Mouse (Mus musculus) right cerebral cortex, postnatal 36 days (tissue): ENCODE data around the gene Pigr.

Experiments
- DNase-seq, 2 experiments: peaks; one replicate each; pipeline ENCODE4 v3.0.0; 2022; ENCODE audit warnings: low spot score in 2 of 2, mixed read lengths in 1 of 2

The Pigr gene

GRCm38 (mm10) chr1:130829906-130830830, 3.7 kb downstream of the Pigr start:
- DNase-seq = no peak

GRCm38 (mm10) chr1:130832230-130833149, 6.0 kb downstream of the Pigr start:
- no peak for DNase-seq

- no peak for DNase-seq
These were observed 8.9 kb downstream of the Pigr start for GRCm38 (mm10) chr1:130835161-130835936.

GRCm38 (mm10) chr1:130838288-130838687, 11.8 kb downstream of the Pigr start:
- DNase-seq = no peak

GRCm38 (mm10) chr1:130840599-130841379, 14.3 kb downstream of the Pigr start:
- DNase-seq = no peak

- no peak for DNase-seq
These were observed 15.1 kb downstream of the Pigr start for GRCm38 (mm10) chr1:130841621-130842020.

- DNase-seq = no peak
These were observed 18.0 kb downstream of the Pigr start for GRCm38 (mm10) chr1:130844516-130844915.

- DNase-seq = peak in 1 of 2 experiments; percentile 22
These were observed 23.2 kb downstream of the Pigr start for GRCm38 (mm10) chr1:130849530-130850214.

GRCm38 (mm10) chr1:130850405-130850804, 23.9 kb downstream of the Pigr start:
- no peak for DNase-seq

- no peak for DNase-seq
These were observed 28.3 kb downstream of the Pigr start for GRCm38 (mm10) chr1:130854819-130855218.

GRCm38 (mm10) chr1:130855723-130856122, 29.2 kb downstream of the Pigr start:
- DNase-seq = no peak

GRCm38 (mm10) chr1:130857456-130857855, 31.0 kb downstream of the Pigr start:
- no peak for DNase-seq

- DNase-seq = no peak
These were observed 37.8 kb downstream of the Pigr start for GRCm38 (mm10) chr1:130864238-130864637.

- no peak for DNase-seq
These were observed 38.3 kb downstream of the Pigr start for GRCm38 (mm10) chr1:130864741-130865140.

- no peak for DNase-seq
These were observed 39.2 kb downstream of the Pigr start, which contains the start of gene Fcmr for GRCm38 (mm10) chr1:130865541-130866221. Gene Fcmr (plus strand): TSS chr1:130865669.

- DNase-seq = no peak
These were observed 46.4 kb downstream of the Pigr start for GRCm38 (mm10) chr1:130872912-130873311.

- peak; percentile 17 to 27 for DNase-seq
These were observed 48.7 kb downstream of the Pigr start for GRCm38 (mm10) chr1:130875139-130875538.

GRCm38 (mm10) chr1:130875910-130876309, 49.4 kb downstream of the Pigr start:
- DNase-seq = no peak

GRCm38 (mm10) chr1:130876931-130877509, 50.5 kb downstream of the Pigr start:
- DNase-seq = peak in 1 of 2 experiments; percentile 23
